Mouse (Mus musculus) liver, embryonic 16.5 days (tissue): ENCODE results near the gene Edaradd. TPM values are rescaled to one million over a fixed set of nuclear protein-coding genes. Genes with fewer than 3 reads are reported as not detected.
A peak's percentile ranks its signal among the peaks of the same experiment; 100 is the strongest.

Experiments used
- ATAC-seq: fragments of 200-750 bp; cut with Nextera tagmentation; 2 replicates; pipeline ENCODE4 v1.8.0; 2017; ENCODE audit warnings: low read depth, mild to moderate bottlenecking, moderate number of reproducible peaks, moderate library complexity
- H3K27ac ChIP-seq: fragments of 300-500 bp; sonication (generic); 2 replicates; pipeline ENCODE4 v1.5.1; 2014; ENCODE audit warnings: mild to moderate bottlenecking, low read length
- H3K27me3 ChIP-seq: fragments of 300-500 bp; sonication (generic); 2 replicates; pipeline ENCODE4 v1.6.1; 2014; ENCODE audit warnings: low read depth, low read length, mixed read lengths; ENCODE audit not compliant: control insufficient read depth, insufficient read depth
- H3K36me3 ChIP-seq: fragments of 300-500 bp; sonication (generic); 2 replicates; pipeline ENCODE4 v1.6.1; 2014; ENCODE audit warnings: mild to moderate bottlenecking; ENCODE audit not compliant: control insufficient read depth, insufficient read depth
- H3K4me1 ChIP-seq: fragments of 300-500 bp; sonication (generic); 2 replicates; pipeline ENCODE4 v1.6.1; 2014; ENCODE audit warnings: low read depth, low read length, mixed read lengths; ENCODE audit not compliant: control insufficient read depth
- H3K4me2 ChIP-seq: fragments of 300-500 bp; sonication (generic); 2 replicates; pipeline ENCODE4 v1.6.1; 2014; ENCODE audit warnings: low read depth, low read length, mixed read lengths
- H3K4me3 ChIP-seq: fragments of 300-500 bp; sonication (generic); 2 replicates; pipeline ENCODE4 v1.5.1; 2014; ENCODE audit warnings: low read depth, mild to moderate bottlenecking, low read length
- H3K9ac ChIP-seq: fragments of 300-500 bp; sonication (generic); 2 replicates; pipeline ENCODE4 v1.6.1; 2014; ENCODE audit warnings: low read depth, low read length
- H3K9me3 ChIP-seq: fragments of 300-500 bp; sonication (generic); replicated peaks from 2 replicates; pipeline ENCODE4 v1.6.1; 2016; ENCODE audit warnings: low read length; ENCODE audit not compliant: control insufficient read depth
- WGBS: fragments of 180-500 bp; shearing (Covaris S2); extraction: QIAGEN DNeasy Blood & Tissue Kit; methylation state at CpG from one replicate; pipeline ENCODE4 v1.1.7; 2014; ENCODE audit not compliant: insufficient replicate concordance; 5-methylcytosine and 5-hydroxymethylcytosine counted together
- polyA plus RNA-seq: library from polyadenylated mRNA; unstranded; fragments of >200 nt; fragmentation: Nextera tagmentation; extraction: Ambion mirVana; gene quantifications from 2 replicates; pipeline ENCODE4 v1.2.1, GENCODE M21; 2015

Gene Edaradd
- polyA plus RNA-seq, 1 experiment from 2014 or later = 0.24 TPM

DNA sequence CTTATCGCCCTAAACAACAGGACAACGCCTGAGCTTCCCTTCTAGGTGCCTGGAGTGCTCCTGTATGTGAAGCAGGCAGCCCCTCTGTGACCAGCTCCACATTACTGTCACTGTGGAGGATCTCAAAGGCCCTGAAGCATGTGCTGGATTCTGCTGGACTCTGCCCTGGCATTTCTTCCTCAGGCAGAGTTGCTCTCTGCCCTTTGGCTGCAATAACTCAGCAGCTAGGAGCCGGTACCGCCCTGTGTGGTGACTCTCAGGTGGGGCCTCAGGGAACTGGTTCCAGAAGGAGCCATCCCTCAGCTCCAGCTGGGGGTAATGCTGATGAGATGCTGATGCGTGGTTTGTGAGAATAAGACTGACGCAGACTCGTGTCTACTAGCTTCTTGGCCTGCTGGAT lies 63.5 kb downstream of the Edaradd start:
- Histone ChIP-seq H3K27ac (no peak overlapping the region), H3K36me3 (peaks cover 7% of the 10 kb centered on the region), H3K9me3 (no peaks in the 10 kb centered on the region), H3K9ac (no peak overlapping the region), H3K27me3 (no peaks in the 10 kb centered on the region), H3K4me2 (no peak overlapping the region), H3K4me1 (peaks cover 4% of the 10 kb centered on the region), H3K4me3 (no peak overlapping the region)
- 71% methylated on average over 7 of the region's 7 CpGs for WGBS
- ATAC-seq = no peak

DNA sequence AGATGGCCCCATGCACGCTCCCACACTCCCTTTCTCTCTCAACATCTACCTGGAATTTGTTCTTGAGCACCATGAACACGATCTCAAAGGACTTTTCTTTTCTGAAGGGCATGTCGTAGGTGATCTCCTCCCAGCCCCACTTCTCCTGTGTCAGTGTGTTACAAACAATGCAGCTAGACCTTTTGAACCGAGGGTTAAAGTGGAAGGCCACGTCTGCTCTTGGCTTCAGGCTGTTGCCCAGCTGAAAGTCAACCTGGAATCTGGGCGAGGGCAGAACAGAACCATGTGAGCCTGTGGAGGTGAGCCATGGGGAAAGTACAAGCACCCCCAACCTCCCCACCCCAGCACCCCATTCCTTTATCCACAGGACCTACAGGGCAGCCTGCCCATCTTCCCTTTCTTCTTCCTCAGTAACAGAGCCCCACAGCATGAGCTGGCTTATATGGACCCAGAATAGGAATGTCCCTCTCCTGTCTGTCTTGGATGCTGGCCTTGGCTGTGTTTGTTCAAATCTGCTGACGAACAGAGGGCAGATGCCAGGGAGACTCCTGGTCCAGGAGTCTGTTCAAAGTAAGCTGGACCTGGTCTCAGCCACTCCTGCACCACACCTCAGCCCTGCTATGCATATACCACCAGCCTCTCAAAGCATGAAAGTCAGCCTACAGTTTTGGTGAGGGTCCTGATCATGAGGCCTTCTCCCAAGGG lies 65.4 kb downstream of the Edaradd start:
- Histone ChIP-seq H3K27me3 (no peaks in the 10 kb centered on the region), H3K27ac (no peak overlapping the region), H3K4me1 (peaks cover 1% of the 10 kb centered on the region), H3K36me3 (peaks cover 7% of the 10 kb centered on the region), H3K9ac (no peak overlapping the region), H3K4me3 (no peak overlapping the region), H3K4me2 (no peak overlapping the region), H3K9me3 (no peaks in the 10 kb centered on the region)
- ATAC-seq = no peak
- 74% methylated on average over 7 of the region's 7 CpGs for WGBS

- 84% methylated on average over 14 of the region's 14 CpGs for WGBS
Measured at GRCm38 (mm10) chr13:12453150-12453549, 67.1 kb downstream of the Edaradd start.

GRCm38 (mm10) chr13:12442008-12442587 lies 78.1 kb downstream of the Edaradd start:
- WGBS = 63% methylated on average over 2 of the region's 2 CpGs
- Histone ChIP-seq H3K9ac (no peak overlapping the region), H3K9me3 (no peaks in the 10 kb centered on the region), H3K36me3 (peaks cover 12% of the 10 kb centered on the region), H3K4me3 (no peak overlapping the region), H3K27ac (no peak overlapping the region), H3K27me3 (no peaks in the 10 kb centered on the region), H3K4me1 (no peaks in the 10 kb centered on the region), H3K4me2 (no peak overlapping the region)
- no peak for ATAC-seq

More at GRCm38 (mm10) chr13:12453150-12453549, 67.1 kb downstream of the Edaradd start:
- ATAC-seq = no peak
- peaks cover 5% of the 10 kb centered on the region; the same call in 1 of the 2 replicates for H3K36me3 ChIP-seq
- H3K4me1 ChIP-seq = no peaks in the 10 kb centered on the region; the same call in 1 of the 2 replicates
- no peak overlapping the region for H3K4me3 ChIP-seq
- H3K27me3 ChIP-seq = no peaks in the 10 kb centered on the region
- no peaks in the 10 kb centered on the region for H3K9me3 ChIP-seq
- no peak overlapping the region for H3K27ac ChIP-seq
- H3K4me2 ChIP-seq = no peak overlapping the region
- no peak overlapping the region for H3K9ac ChIP-seq

DNA sequence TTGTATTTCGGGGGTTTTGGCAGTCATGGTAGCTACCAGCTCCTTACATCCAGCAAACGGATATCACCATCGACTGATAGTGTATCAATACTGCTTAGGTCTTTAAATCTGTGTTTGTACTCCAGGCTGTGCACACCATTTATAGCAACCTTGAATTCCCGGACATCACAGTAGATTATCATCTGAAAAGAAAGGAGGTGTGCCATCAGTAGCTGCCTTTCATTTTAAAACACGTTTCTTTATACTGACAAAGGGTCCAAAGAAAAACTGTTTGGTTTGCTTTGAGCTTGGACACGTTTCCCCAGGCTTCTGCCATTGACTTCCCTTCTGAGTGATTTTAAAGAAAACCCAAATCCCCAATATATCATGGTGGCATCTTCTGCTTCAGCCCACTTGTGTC lies 79.4 kb downstream of the Edaradd start:
- no peak overlapping the region for H3K27ac ChIP-seq
- H3K9me3 ChIP-seq = no peaks in the 10 kb centered on the region
- no peak overlapping the region for H3K4me3 ChIP-seq
- H3K36me3 ChIP-seq = peaks cover 12% of the 10 kb centered on the region
- no peak overlapping the region for H3K4me2 ChIP-seq
- 75% methylated on average over 6 of the region's 6 CpGs for WGBS
- no peak overlapping the region for H3K9ac ChIP-seq
- H3K4me1 ChIP-seq = no peaks in the 10 kb centered on the region
- H3K27me3 ChIP-seq = no peaks in the 10 kb centered on the region
- ATAC-seq = no peak

- H3K9ac ChIP-seq = no peak overlapping the region
- H3K4me1 ChIP-seq = no peaks in the 10 kb centered on the region
- H3K4me3 ChIP-seq = no peak overlapping the region
- H3K27me3 ChIP-seq = no peaks in the 10 kb centered on the region
- H3K36me3 ChIP-seq = peaks cover 12% of the 10 kb centered on the region
- H3K27ac ChIP-seq = no peak overlapping the region
- no peak overlapping the region for H3K4me2 ChIP-seq
- WGBS = 83% methylated on average over 3 of the region's 3 CpGs
- no peaks in the 10 kb centered on the region for H3K9me3 ChIP-seq
- ATAC-seq = no peak
Measured at GRCm38 (mm10) chr13:12439586-12439985, 80.7 kb downstream of the Edaradd start.

DNA sequence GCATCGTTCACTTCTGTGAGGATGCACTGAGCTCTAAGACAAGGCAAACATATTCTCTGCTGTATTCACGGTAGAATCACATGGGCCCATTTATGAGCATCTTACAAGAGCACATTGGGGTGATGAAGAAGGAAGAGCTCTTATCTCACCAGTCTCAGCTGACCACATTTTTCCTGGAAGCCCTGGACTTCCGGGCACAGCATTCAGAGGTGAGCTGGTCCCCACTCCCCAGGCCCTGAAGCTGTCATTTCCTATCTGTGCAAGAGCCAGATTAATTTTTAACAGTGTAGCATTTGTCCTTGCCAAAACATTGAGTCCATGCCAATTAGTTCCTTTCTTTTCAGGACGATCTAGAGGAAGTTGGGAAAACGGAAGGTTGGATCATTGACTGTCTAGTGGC lies 86.4 kb downstream of the Edaradd start:
- Histone ChIP-seq H3K4me3 (no peak overlapping the region), H3K9me3 (no peaks in the 10 kb centered on the region), H3K36me3 (peaks cover 35% of the 10 kb centered on the region), H3K27ac (no peak overlapping the region), H3K4me1 (no peaks in the 10 kb centered on the region), H3K4me2 (no peak overlapping the region), H3K27me3 (no peaks in the 10 kb centered on the region), H3K9ac (no peak overlapping the region)
- 52% methylated on average over 5 of the region's 5 CpGs for WGBS
- peak; percentile 54; the same call in 1 of the 2 replicates for ATAC-seq

DNA sequence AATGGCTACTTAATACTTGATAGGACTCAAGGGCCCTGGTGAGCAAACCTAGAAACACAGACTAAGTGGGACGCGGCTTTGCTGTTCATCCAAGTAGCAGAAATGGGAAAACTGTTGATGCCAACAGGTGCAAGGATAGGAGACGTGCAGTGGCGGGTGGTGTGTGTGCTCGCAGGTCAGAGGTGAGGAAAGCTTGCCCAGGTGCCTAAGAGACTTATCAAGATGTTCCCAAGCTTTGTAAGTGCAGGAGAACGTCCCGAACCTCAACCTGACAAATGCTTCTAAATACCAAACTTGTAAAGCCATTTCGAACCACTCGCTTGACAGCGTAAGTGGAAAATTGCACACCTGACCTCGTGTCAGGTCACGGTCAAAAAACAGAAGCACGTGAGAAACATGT lies 91.7 kb downstream of the Edaradd start:
- ATAC-seq = no peak
- H3K4me1 ChIP-seq = no peaks in the 10 kb centered on the region
- H3K9me3 ChIP-seq = no peaks in the 10 kb centered on the region
- H3K27ac ChIP-seq = no peak overlapping the region
- no peak overlapping the region for H3K4me3 ChIP-seq
- H3K4me2 ChIP-seq = no peak overlapping the region
- no peaks in the 10 kb centered on the region for H3K27me3 ChIP-seq
- 85% methylated on average over 13 of the region's 13 CpGs for WGBS
- peaks cover 31% of the 10 kb centered on the region for H3K36me3 ChIP-seq
- H3K9ac ChIP-seq = no peak overlapping the region
